Mouse (Mus musculus): ENCODE measurements around the gene Ppih. TPM values are rescaled to one million over a fixed set of nuclear protein-coding genes. Genes with fewer than 3 reads are reported as not detected.

Ppih gene
- polyA plus RNA-seq (2014; fragmentation: Nextera tagmentation; extraction: Ambion mirVana): 109 and 115 TPM in 2 replicates

GRCm38 (mm10) chr4:119320131-119320830, at the start of gene Ppih:
Gene Ppih, minus strand, starts transcription at chr4:119320546.
- WGBS: under 1% methylated on average over 44 of the region's 44 CpGs
- DNase-seq (ENCODE audit: low spot score) (peak; percentile 97), ATAC-seq (ENCODE audit: low FRiP score) (peak; percentile 97)
- Histone ChIP-seq H3K36me3 (ENCODE audit: control insufficient read depth, insufficient read depth, low read length) (peaks cover 2% of the 10 kb centered on the region), H3K4me1 (replicated peaks; ENCODE audit: control insufficient read depth, insufficient read depth, low read length) (peaks cover 5% of the 10 kb centered on the region), H3K9ac (ENCODE audit: low read depth, low read length) (peak within 1 kb of the TSS; percentile 77), H3K27ac (ENCODE audit: low read depth, low read length) (peak within 1 kb of the TSS; percentile 74), H3K4me2 (replicated peaks; ENCODE audit: low read depth, low read length) (peak within 1 kb of the TSS; percentile 82), H3K9me3 (ENCODE audit: control insufficient read depth, low read length) (no peaks in the 10 kb centered on the region), H3K4me3 (ENCODE audit: low read depth, low read length) (peak within 1 kb of the TSS; percentile 81), H3K27me3 (ENCODE audit: control insufficient read depth, insufficient read depth, low read length) (no peaks in the 10 kb centered on the region)

- WGBS: 87% methylated on average over 6 of the region's 6 CpGs
- no peaks in the 10 kb centered on the region for H3K9me3 ChIP-seq (ENCODE audit: control insufficient read depth, low read length)
- no peaks in the 10 kb centered on the region for H3K4me1 ChIP-seq (replicated peaks; ENCODE audit: control insufficient read depth, insufficient read depth, low read length)
- no peaks in the 10 kb centered on the region for H3K36me3 ChIP-seq (ENCODE audit: control insufficient read depth, insufficient read depth, low read length)
- no peaks in the 10 kb centered on the region for H3K27me3 ChIP-seq (ENCODE audit: control insufficient read depth, insufficient read depth, low read length)
- H3K27ac ChIP-seq (ENCODE audit: low read depth, low read length): no peak overlapping the region
- H3K4me2 ChIP-seq (replicated peaks; ENCODE audit: low read depth, low read length): no peak overlapping the region
- no peak for DNase-seq (ENCODE audit: low spot score)
- no peak overlapping the region for H3K9ac ChIP-seq (ENCODE audit: low read depth, low read length)
- ATAC-seq (ENCODE audit: low FRiP score): no peak
- H3K4me3 ChIP-seq (ENCODE audit: low read depth, low read length): no peak overlapping the region
Measured at GRCm38 (mm10) chr4:119369460-119369859, 49.1 kb upstream of the Ppih start.

GRCm38 (mm10) chr4:119366758-119367526, 46.6 kb upstream of the Ppih start:
- ATAC-seq (ENCODE audit: low FRiP score) (no peak), DNase-seq (ENCODE audit: low spot score) (no peak)
- no peak overlapping the region for H3K27ac ChIP-seq (ENCODE audit: low read depth, low read length)
- no peaks in the 10 kb centered on the region for H3K4me1 ChIP-seq (replicated peaks; ENCODE audit: control insufficient read depth, insufficient read depth, low read length)
- no peak overlapping the region for H3K4me2 ChIP-seq (replicated peaks; ENCODE audit: low read depth, low read length)
- H3K9me3 ChIP-seq (ENCODE audit: control insufficient read depth, low read length): no peaks in the 10 kb centered on the region
- H3K36me3 ChIP-seq (ENCODE audit: control insufficient read depth, insufficient read depth, low read length): no peaks in the 10 kb centered on the region
- no peak overlapping the region for H3K9ac ChIP-seq (ENCODE audit: low read depth, low read length)
- 75% methylated on average over 4 of the region's 4 CpGs for WGBS
- H3K27me3 ChIP-seq (ENCODE audit: control insufficient read depth, insufficient read depth, low read length): no peaks in the 10 kb centered on the region
- H3K4me3 ChIP-seq (ENCODE audit: low read depth, low read length): no peak overlapping the region

GRCm38 (mm10) chr4:119362231-119362630, 41.9 kb upstream of the Ppih start:
- Histone ChIP-seq H3K9ac (ENCODE audit: low read depth, low read length) (no peak overlapping the region), H3K9me3 (ENCODE audit: control insufficient read depth, low read length) (no peaks in the 10 kb centered on the region), H3K27me3 (ENCODE audit: control insufficient read depth, insufficient read depth, low read length) (no peaks in the 10 kb centered on the region), H3K4me3 (ENCODE audit: low read depth, low read length) (no peak overlapping the region), H3K4me1 (replicated peaks; ENCODE audit: control insufficient read depth, insufficient read depth, low read length) (no peaks in the 10 kb centered on the region), H3K4me2 (replicated peaks; ENCODE audit: low read depth, low read length) (no peak overlapping the region), H3K36me3 (ENCODE audit: control insufficient read depth, insufficient read depth, low read length) (no peaks in the 10 kb centered on the region), H3K27ac (ENCODE audit: low read depth, low read length) (no peak overlapping the region)
- ATAC-seq (ENCODE audit: low FRiP score) (no peak), DNase-seq (ENCODE audit: low spot score) (no peak)
- WGBS: 86% methylated on average over 3 of the region's 3 CpGs

GRCm38 (mm10) chr4:119359196-119359971, 39.0 kb upstream of the Ppih start:
- Histone ChIP-seq H3K4me3 (ENCODE audit: low read depth, low read length) (peak overlapping the region; percentile 29), H3K9me3 (ENCODE audit: control insufficient read depth, low read length) (no peaks in the 10 kb centered on the region), H3K36me3 (ENCODE audit: control insufficient read depth, insufficient read depth, low read length) (no peaks in the 10 kb centered on the region), H3K9ac (ENCODE audit: low read depth, low read length) (peak overlapping the region; percentile 61), H3K27ac (ENCODE audit: low read depth, low read length) (no peak overlapping the region), H3K4me1 (replicated peaks; ENCODE audit: control insufficient read depth, insufficient read depth, low read length) (no peaks in the 10 kb centered on the region), H3K27me3 (ENCODE audit: control insufficient read depth, insufficient read depth, low read length) (no peaks in the 10 kb centered on the region), H3K4me2 (replicated peaks; ENCODE audit: low read depth, low read length) (peak overlapping the region; percentile 44)
- WGBS: 7% methylated on average over 30 of the region's 30 CpGs
- ATAC-seq (ENCODE audit: low FRiP score) (peak; percentile 59; the same call in 1 of the 2 replicates), DNase-seq (ENCODE audit: low spot score) (peak; percentile 53)

GRCm38 (mm10) chr4:119345508-119345907, 25.2 kb upstream of the Ppih start:
- H3K36me3 ChIP-seq (ENCODE audit: control insufficient read depth, insufficient read depth, low read length): no peaks in the 10 kb centered on the region
- no peaks in the 10 kb centered on the region for H3K4me1 ChIP-seq (replicated peaks; ENCODE audit: control insufficient read depth, insufficient read depth, low read length)
- ATAC-seq (ENCODE audit: low FRiP score) (no peak), DNase-seq (ENCODE audit: low spot score) (no peak)
- no peak overlapping the region for H3K27ac ChIP-seq (ENCODE audit: low read depth, low read length)
- 96% methylated on average over 6 of the region's 6 CpGs for WGBS
- H3K4me2 ChIP-seq (replicated peaks; ENCODE audit: low read depth, low read length): no peak overlapping the region
- H3K4me3 ChIP-seq (ENCODE audit: low read depth, low read length): no peak overlapping the region
- no peak overlapping the region for H3K9ac ChIP-seq (ENCODE audit: low read depth, low read length)
- no peaks in the 10 kb centered on the region for H3K27me3 ChIP-seq (ENCODE audit: control insufficient read depth, insufficient read depth, low read length)
- H3K9me3 ChIP-seq (ENCODE audit: control insufficient read depth, low read length): no peaks in the 10 kb centered on the region

GRCm38 (mm10) chr4:119338861-119339361, 18.6 kb upstream of the Ppih start:
- Histone ChIP-seq H3K36me3 (ENCODE audit: control insufficient read depth, insufficient read depth, low read length) (no peaks in the 10 kb centered on the region), H3K4me3 (ENCODE audit: low read depth, low read length) (no peak overlapping the region), H3K27ac (ENCODE audit: low read depth, low read length) (no peak overlapping the region), H3K27me3 (ENCODE audit: control insufficient read depth, insufficient read depth, low read length) (no peaks in the 10 kb centered on the region), H3K9me3 (ENCODE audit: control insufficient read depth, low read length) (no peaks in the 10 kb centered on the region), H3K4me2 (replicated peaks; ENCODE audit: low read depth, low read length) (no peak overlapping the region), H3K4me1 (replicated peaks; ENCODE audit: control insufficient read depth, insufficient read depth, low read length) (no peaks in the 10 kb centered on the region; the same call in 1 of the 2 replicates), H3K9ac (ENCODE audit: low read depth, low read length) (peak overlapping the region; percentile 21; the same call in 1 of the 2 replicates)
- ATAC-seq (ENCODE audit: low FRiP score) (peak; percentile 77), DNase-seq (ENCODE audit: low spot score) (peak; percentile 81)
- WGBS: 5% methylated on average over 10 of the region's 10 CpGs

- ATAC-seq (ENCODE audit: low FRiP score) (peak; percentile 51), DNase-seq (ENCODE audit: low spot score) (no peak)
- Histone ChIP-seq H3K36me3 (ENCODE audit: control insufficient read depth, insufficient read depth, low read length) (no peaks in the 10 kb centered on the region), H3K4me1 (replicated peaks; ENCODE audit: control insufficient read depth, insufficient read depth, low read length) (no peaks in the 10 kb centered on the region; the same call in 1 of the 2 replicates), H3K4me2 (replicated peaks; ENCODE audit: low read depth, low read length) (no peak overlapping the region), H3K9ac (ENCODE audit: low read depth, low read length) (peak overlapping the region; percentile 21; the same call in 1 of the 2 replicates), H3K27me3 (ENCODE audit: control insufficient read depth, insufficient read depth, low read length) (no peaks in the 10 kb centered on the region), H3K9me3 (ENCODE audit: control insufficient read depth, low read length) (no peaks in the 10 kb centered on the region), H3K27ac (ENCODE audit: low read depth, low read length) (no peak overlapping the region), H3K4me3 (ENCODE audit: low read depth, low read length) (no peak overlapping the region)
- 82% methylated on average over 4 of the region's 4 CpGs for WGBS
Measured at GRCm38 (mm10) chr4:119338422-119338821, 18.1 kb upstream of the Ppih start.

Data from hindbrain, embryonic 11.5 days (tissue).